Mouse (Mus musculus) liver, adult 2 months (tissue): Measurements from ENCODE around the gene Gm20806. TPM values are rescaled to one million over a fixed set of nuclear protein-coding genes. Genes with fewer than 3 reads are reported as not detected.
"Not testable (repeated sequence)": the region's sequence is repeated elsewhere in the genome, so short reads cannot be mapped to it uniquely, and the experiment has no call there.

Experiments used
- DNase-seq: peaks from one replicate; pipeline ENCODE4 v3.0.0-alpha.2; 2011; ENCODE audit warnings: low read depth, low spot score; ENCODE audit errors: extremely low read depth
- H3K27ac ChIP-seq: fragments of 200-500 bp; replicated peaks from 2 replicates; pipeline ENCODE4 v1.5.1; 2012; ENCODE audit warnings: low read depth, mild to moderate bottlenecking, control low read depth, inconsistent platforms, low read length; ENCODE audit not compliant: insufficient read depth
- H3K27me3 ChIP-seq: fragments of 200-500 bp; 2 replicates; pipeline ENCODE4 v1.6.1; 2012; ENCODE audit warnings: mild to moderate bottlenecking, moderate library complexity, low read length, inconsistent platforms; ENCODE audit not compliant: control insufficient read depth, insufficient read depth
- H3K36me3 ChIP-seq: fragments of 200-500 bp; 2 replicates; pipeline ENCODE4 v1.6.1; 2012; ENCODE audit warnings: low read length, inconsistent platforms; ENCODE audit not compliant: control insufficient read depth, insufficient read depth
- H3K4me1 ChIP-seq: fragments of 200-500 bp; 2 replicates; pipeline ENCODE4 v1.6.1; 2011; ENCODE audit warnings: low read length; ENCODE audit not compliant: control insufficient read depth, insufficient read depth
- H3K4me3 ChIP-seq: fragments of 200-500 bp; 2 replicates; pipeline ENCODE4 v1.5.1; 2011; ENCODE audit warnings: low read depth, mild to moderate bottlenecking, control low read depth, low read length, moderate library complexity; ENCODE audit not compliant: insufficient read depth
- H3K79me2 ChIP-seq: fragments of 200-500 bp; 2 replicates; pipeline ENCODE4 v1.6.1; 2012; ENCODE audit warnings: inconsistent platforms, mild to moderate bottlenecking, low read length, moderate library complexity; ENCODE audit not compliant: control insufficient read depth, insufficient read depth
- H3K9ac ChIP-seq: fragments of 200-500 bp; 2 replicates; pipeline ENCODE4 v1.6.1; 2012; ENCODE audit warnings: low read depth, mild to moderate bottlenecking, control low read depth, inconsistent platforms, low read length
- WGBS: fragments of 180-500 bp; shearing (Covaris S2); methylation state at CpG from one replicate; pipeline ENCODE4 v1.1.7; 2018; 5-methylcytosine and 5-hydroxymethylcytosine counted together
- polyA plus RNA-seq: library from polyadenylated mRNA; depleted of rRNA; stranded (reverse); fragments of >200 nt; gene quantifications from 2 replicates; pipeline ENCODE4 v1.2.3, GENCODE M21; 2012; rRNA removed
- total RNA-seq: library from RNA; depleted of rRNA; stranded (reverse); fragments of >200 nt; gene quantifications from 2 replicates; pipeline ENCODE4 v1.2.3, GENCODE M21; 2014; rRNA removed

Gm20806 gene
- total RNA-seq, result not detected in 2 replicates
- polyA plus RNA-seq, result not detected in 2 replicates

DNA sequence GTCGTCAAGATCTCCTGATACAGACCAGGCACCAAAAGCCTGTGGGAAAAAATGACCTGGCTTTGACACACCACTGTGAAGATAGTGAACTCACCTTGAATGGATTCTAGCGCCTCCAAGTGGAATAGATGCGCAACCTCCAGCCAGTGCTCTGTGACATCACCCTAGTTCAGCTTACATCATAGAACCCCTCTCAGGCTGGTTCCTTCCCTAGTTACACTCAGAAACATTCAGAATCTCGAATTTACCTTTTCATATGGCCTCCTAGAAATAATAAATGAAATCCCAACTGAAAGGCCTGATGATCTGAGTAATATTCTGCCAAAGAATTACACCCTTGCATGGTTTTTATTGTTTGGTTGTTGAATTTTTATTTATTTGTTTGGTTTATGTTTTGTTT, at the start of gene Gm20806:
Gene Gm20806, minus strand, starts transcription at position 101 of the 400 bp plus-strand sequence.
- H3K79me2 ChIP-seq, H3K36me3 ChIP-seq, H3K4me1 ChIP-seq, DNase-seq, H3K27ac ChIP-seq, H3K9ac ChIP-seq, H3K27me3 ChIP-seq, H3K4me3 ChIP-seq: not testable (repeated sequence)
- WGBS, result no CpG with 5 or more reads among the region's 4 CpGs
